Mouse (Mus musculus): Measurements from ENCODE around the gene Vamp2. TPM values are rescaled to one million over a fixed set of nuclear protein-coding genes. Genes with fewer than 3 reads are reported as not detected.

The Vamp2 gene
- polyA plus RNA-seq, 1 experiment from 2014 or later = 124 TPM

DNA sequence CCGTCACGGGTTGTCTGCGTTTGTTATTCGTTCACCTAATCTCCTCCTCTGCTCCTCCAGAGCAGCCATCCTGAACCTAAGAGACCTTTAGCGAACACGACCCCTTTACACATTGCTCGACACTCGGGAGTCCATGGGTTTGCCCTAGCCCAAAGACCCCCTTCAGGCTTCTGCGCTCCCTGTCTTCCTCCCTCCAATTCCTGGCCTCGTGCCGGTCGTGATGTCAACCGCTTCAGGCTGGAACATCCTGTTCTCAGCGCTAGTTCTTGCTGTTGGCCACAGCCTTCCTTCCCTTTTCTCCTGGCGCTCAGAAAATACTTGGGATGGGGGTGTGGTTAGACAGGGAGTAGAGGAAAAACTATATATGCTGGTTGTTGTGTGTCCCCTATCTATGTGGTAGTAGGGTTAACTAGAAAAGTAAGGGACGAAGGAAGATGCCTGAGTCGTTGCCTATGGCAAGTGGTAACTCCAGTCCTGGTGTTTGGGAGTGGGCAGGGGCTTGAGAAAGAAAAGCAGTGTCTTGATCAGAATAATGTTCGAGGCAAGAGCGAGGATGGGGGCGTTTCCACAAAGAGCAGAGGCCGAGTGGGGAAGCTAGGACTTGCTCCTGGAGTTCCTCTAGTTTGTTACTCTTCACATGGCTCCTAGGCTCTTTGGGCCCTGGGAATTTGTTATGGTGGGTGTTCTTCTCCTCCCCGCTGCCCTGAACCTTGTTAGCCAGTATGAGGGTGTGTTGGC is 11.1 kb downstream of the Vamp2 start:
- Histone ChIP-seq H3K27me3 (replicated peaks; ENCODE audit: control insufficient read depth, insufficient read depth, low read length) (no peaks in the 10 kb centered on the region), H3K4me3 (ENCODE audit: low read depth, low read length) (peak overlapping the region; percentile 46), H3K4me2 (ENCODE audit: low read length) (peak overlapping the region; percentile 84), H3K9ac (ENCODE audit: low read length) (peak overlapping the region; percentile 71), H3K36me3 (ENCODE audit: control insufficient read depth, insufficient read depth, low read length) (peaks cover 35% of the 10 kb centered on the region), H3K9me3 (replicated peaks; ENCODE audit: control insufficient read depth, low read length) (no peaks in the 10 kb centered on the region), H3K4me1 (ENCODE audit: control insufficient read depth, insufficient read depth, low read length) (peaks cover 42% of the 10 kb centered on the region), H3K27ac (ENCODE audit: low read depth, low read length) (peak overlapping the region; percentile 63)
- DNase-seq (ENCODE audit: low spot score) (peak; percentile 65), ATAC-seq (no peak)
- 1% methylated on average over 22 of the region's 22 CpGs for WGBS

- Histone ChIP-seq H3K4me3 (ENCODE audit: low read depth, low read length) (peak overlapping the region; percentile 46), H3K9me3 (replicated peaks; ENCODE audit: control insufficient read depth, low read length) (no peaks in the 10 kb centered on the region), H3K27me3 (replicated peaks; ENCODE audit: control insufficient read depth, insufficient read depth, low read length) (no peaks in the 10 kb centered on the region), H3K36me3 (ENCODE audit: control insufficient read depth, insufficient read depth, low read length) (peaks cover 41% of the 10 kb centered on the region), H3K4me1 (ENCODE audit: control insufficient read depth, insufficient read depth, low read length) (peaks cover 40% of the 10 kb centered on the region), H3K27ac (ENCODE audit: low read depth, low read length) (peak overlapping the region; percentile 63), H3K4me2 (ENCODE audit: low read length) (peak overlapping the region; percentile 84), H3K9ac (ENCODE audit: low read length) (peak overlapping the region; percentile 71)
- ATAC-seq (peak; percentile 29), DNase-seq (ENCODE audit: low spot score) (peak; percentile 90)
- under 1% methylated on average over 23 of the region's 23 CpGs for WGBS
These were observed 11.6 kb downstream of the Vamp2 start for GRCm38 (mm10) chr11:69099915-69100345.

DNA sequence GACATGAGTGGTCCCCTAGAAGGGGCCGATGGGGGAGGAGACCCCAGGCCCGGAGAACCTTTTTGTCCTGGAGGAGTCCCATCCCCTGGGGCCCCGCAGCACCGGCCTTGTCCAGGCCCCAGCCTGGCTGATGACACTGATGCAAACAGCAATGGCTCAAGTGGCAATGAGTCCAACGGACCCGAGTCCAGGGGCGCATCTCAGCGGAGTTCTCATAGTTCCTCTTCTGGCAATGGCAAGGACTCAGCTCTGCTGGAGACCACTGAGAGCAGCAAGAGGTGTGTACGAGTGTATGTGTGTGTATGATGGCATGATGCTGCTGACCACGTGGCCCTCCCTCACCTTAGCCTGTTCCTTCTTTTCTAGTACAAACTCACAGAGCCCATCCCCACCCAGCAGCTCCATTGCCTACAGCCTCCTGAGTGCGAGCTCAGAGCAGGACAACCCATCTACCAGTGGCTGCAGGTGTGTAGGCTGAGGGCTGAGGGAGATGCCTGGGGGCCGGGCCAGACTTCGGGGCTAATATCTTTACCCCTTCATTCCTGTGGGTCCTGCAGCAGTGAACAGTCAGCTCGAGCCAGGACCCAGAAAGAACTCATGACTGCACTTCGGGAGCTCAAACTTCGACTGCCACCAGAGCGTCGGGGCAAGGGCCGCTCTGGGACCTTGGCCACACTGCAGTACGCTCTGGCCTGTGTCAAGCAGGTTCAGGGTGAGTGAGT is 12.5 kb downstream of the Vamp2 start:
- DNase-seq (ENCODE audit: low spot score) = no peak
- no peak overlapping the region for H3K27ac ChIP-seq (ENCODE audit: low read depth, low read length)
- ATAC-seq = no peak
- H3K9me3 ChIP-seq (replicated peaks; ENCODE audit: control insufficient read depth, low read length) = no peaks in the 10 kb centered on the region
- H3K4me3 ChIP-seq (ENCODE audit: low read depth, low read length) = no peak overlapping the region
- H3K9ac ChIP-seq (ENCODE audit: low read length) = no peak overlapping the region
- H3K4me1 ChIP-seq (ENCODE audit: control insufficient read depth, insufficient read depth, low read length) = peaks cover 33% of the 10 kb centered on the region
- H3K4me2 ChIP-seq (ENCODE audit: low read length) = peak overlapping the region; percentile 84
- peaks cover 49% of the 10 kb centered on the region for H3K36me3 ChIP-seq (ENCODE audit: control insufficient read depth, insufficient read depth, low read length)
- no peaks in the 10 kb centered on the region for H3K27me3 ChIP-seq (replicated peaks; ENCODE audit: control insufficient read depth, insufficient read depth, low read length)
- 92% methylated on average over 20 of the region's 20 CpGs for WGBS

GRCm38 (mm10) chr11:69101604-69102402 is 13.5 kb downstream of the Vamp2 start:
- H3K9me3 ChIP-seq (replicated peaks; ENCODE audit: control insufficient read depth, low read length) = no peaks in the 10 kb centered on the region
- no peak overlapping the region for H3K4me3 ChIP-seq (ENCODE audit: low read depth, low read length)
- no peak for DNase-seq (ENCODE audit: low spot score)
- H3K36me3 ChIP-seq (ENCODE audit: control insufficient read depth, insufficient read depth, low read length) = peaks cover 59% of the 10 kb centered on the region
- peaks cover 25% of the 10 kb centered on the region for H3K4me1 ChIP-seq (ENCODE audit: control insufficient read depth, insufficient read depth, low read length)
- 89% methylated on average over 21 of the region's 21 CpGs for WGBS
- H3K27me3 ChIP-seq (replicated peaks; ENCODE audit: control insufficient read depth, insufficient read depth, low read length) = no peaks in the 10 kb centered on the region
- H3K9ac ChIP-seq (ENCODE audit: low read length) = no peak overlapping the region
- no peak for ATAC-seq
- no peak overlapping the region for H3K27ac ChIP-seq (ENCODE audit: low read depth, low read length)
- no peak overlapping the region for H3K4me2 ChIP-seq (ENCODE audit: low read length)

- Histone ChIP-seq H3K27me3 (replicated peaks; ENCODE audit: control insufficient read depth, insufficient read depth, low read length) (no peaks in the 10 kb centered on the region), H3K4me3 (ENCODE audit: low read depth, low read length) (no peak overlapping the region), H3K4me2 (ENCODE audit: low read length) (no peak overlapping the region), H3K27ac (ENCODE audit: low read depth, low read length) (no peak overlapping the region), H3K9me3 (replicated peaks; ENCODE audit: control insufficient read depth, low read length) (no peaks in the 10 kb centered on the region), H3K36me3 (ENCODE audit: control insufficient read depth, insufficient read depth, low read length) (peaks cover 65% of the 10 kb centered on the region), H3K4me1 (ENCODE audit: control insufficient read depth, insufficient read depth, low read length) (peaks cover 21% of the 10 kb centered on the region), H3K9ac (ENCODE audit: low read length) (no peak overlapping the region)
- WGBS = 93% methylated on average over 7 of the region's 7 CpGs
- no peak for DNase-seq (ENCODE audit: low spot score)
- ATAC-seq = no peak
These were observed 14.1 kb downstream of the Vamp2 start for GRCm38 (mm10) chr11:69102403-69102725.

- H3K27ac ChIP-seq (ENCODE audit: low read depth, low read length) = no peak overlapping the region
- H3K4me3 ChIP-seq (ENCODE audit: low read depth, low read length) = no peak overlapping the region
- ATAC-seq (no peak), DNase-seq (ENCODE audit: low spot score) (no peak)
- peaks cover 13% of the 10 kb centered on the region for H3K4me1 ChIP-seq (ENCODE audit: control insufficient read depth, insufficient read depth, low read length)
- no peaks in the 10 kb centered on the region for H3K9me3 ChIP-seq (replicated peaks; ENCODE audit: control insufficient read depth, low read length)
- H3K27me3 ChIP-seq (replicated peaks; ENCODE audit: control insufficient read depth, insufficient read depth, low read length) = no peaks in the 10 kb centered on the region
- H3K9ac ChIP-seq (ENCODE audit: low read length) = no peak overlapping the region
- H3K36me3 ChIP-seq (ENCODE audit: control insufficient read depth, insufficient read depth, low read length) = peaks cover 72% of the 10 kb centered on the region
- WGBS = 91% methylated on average over 14 of the region's 14 CpGs
- H3K4me2 ChIP-seq (ENCODE audit: low read length) = no peak overlapping the region
These were observed 14.8 kb downstream of the Vamp2 start for GRCm38 (mm10) chr11:69103121-69103520.

DNA sequence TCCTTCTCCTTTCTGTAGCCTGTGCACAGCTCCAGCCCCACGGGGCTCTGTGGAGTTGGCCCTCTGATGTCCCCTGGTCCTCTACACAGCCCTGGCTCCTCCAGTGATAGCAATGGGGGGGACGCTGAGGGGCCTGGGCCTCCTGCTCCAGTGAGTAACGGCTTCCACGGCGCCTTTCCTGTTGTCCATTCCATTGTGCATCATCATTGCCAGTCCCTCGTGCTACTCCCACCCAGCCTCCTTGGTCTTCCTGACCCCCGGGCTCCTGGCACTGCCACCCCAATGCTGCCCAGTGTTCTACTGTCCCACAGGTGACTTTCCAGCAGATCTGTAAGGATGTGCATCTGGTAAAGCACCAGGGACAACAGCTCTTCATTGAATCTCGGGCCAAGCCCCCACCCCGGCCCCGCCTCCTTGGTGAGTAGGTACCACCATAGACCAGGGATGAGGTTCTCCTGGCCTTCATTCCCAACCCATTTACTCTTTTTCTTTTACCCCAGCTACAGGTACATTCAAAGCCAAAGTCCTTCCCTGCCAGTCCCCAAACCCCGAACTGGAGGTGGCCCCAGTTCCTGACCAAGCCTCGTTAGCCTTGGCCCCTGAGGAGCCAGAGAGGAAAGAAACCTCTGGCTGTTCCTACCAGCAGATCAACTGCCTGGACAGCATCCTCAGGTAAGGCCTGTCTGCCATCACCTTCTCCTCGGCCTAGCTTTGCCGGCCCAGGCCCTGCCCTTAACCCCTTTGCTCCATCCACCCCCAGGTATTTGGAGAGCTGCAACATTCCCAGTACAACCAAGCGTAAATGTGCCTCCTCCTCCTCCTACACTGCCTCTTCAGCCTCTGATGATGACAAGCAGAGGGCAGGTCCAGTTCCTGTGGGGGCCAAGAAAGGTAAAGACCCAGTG is 15.5 kb downstream of the Vamp2 start:
- DNase-seq (ENCODE audit: low spot score) = no peak

GRCm38 (mm10) chr11:69104487-69104886 is 16.2 kb downstream of the Vamp2 start:
- DNase-seq (ENCODE audit: low spot score) = no peak
- ATAC-seq = no peak
- H3K9ac ChIP-seq (ENCODE audit: low read length) = no peak overlapping the region
- H3K4me1 ChIP-seq (ENCODE audit: control insufficient read depth, insufficient read depth, low read length) = peaks cover 2% of the 10 kb centered on the region
- H3K27ac ChIP-seq (ENCODE audit: low read depth, low read length) = no peak overlapping the region
- WGBS = 89% methylated on average over 14 of the region's 14 CpGs
- H3K4me3 ChIP-seq (ENCODE audit: low read depth, low read length) = no peak overlapping the region
- H3K27me3 ChIP-seq (replicated peaks; ENCODE audit: control insufficient read depth, insufficient read depth, low read length) = no peaks in the 10 kb centered on the region
- H3K36me3 ChIP-seq (ENCODE audit: control insufficient read depth, insufficient read depth, low read length) = peaks cover 86% of the 10 kb centered on the region
- H3K4me2 ChIP-seq (ENCODE audit: low read length) = no peak overlapping the region
- H3K9me3 ChIP-seq (replicated peaks; ENCODE audit: control insufficient read depth, low read length) = no peaks in the 10 kb centered on the region

More for the DNA sequence above, 15.5 kb downstream of the Vamp2 start:
- Histone ChIP-seq H3K4me2 (ENCODE audit: low read length) (no peak overlapping the region), H3K9me3 (replicated peaks; ENCODE audit: control insufficient read depth, low read length) (no peaks in the 10 kb centered on the region), H3K4me1 (ENCODE audit: control insufficient read depth, insufficient read depth, low read length) (peaks cover 7% of the 10 kb centered on the region), H3K4me3 (ENCODE audit: low read depth, low read length) (no peak overlapping the region), H3K27me3 (replicated peaks; ENCODE audit: control insufficient read depth, insufficient read depth, low read length) (no peaks in the 10 kb centered on the region), H3K36me3 (ENCODE audit: control insufficient read depth, insufficient read depth, low read length) (peaks cover 79% of the 10 kb centered on the region), H3K9ac (ENCODE audit: low read length) (no peak overlapping the region), H3K27ac (ENCODE audit: low read depth, low read length) (no peak overlapping the region)
- 93% methylated on average over 15 of the region's 15 CpGs for WGBS
- no peak for ATAC-seq

Measured in forebrain, embryonic 14.5 days (tissue).